Mouse (Mus musculus) brown adipose tissue, adult 24 weeks (tissue): ENCODE data around the gene Vill. TPM values are rescaled to one million over a fixed set of nuclear protein-coding genes. Genes with fewer than 3 reads are reported as not detected.

Experiments
- H3K27ac ChIP-seq: fragments of 200-500 bp; replicated peaks from 2 replicates; pipeline ENCODE4 v1.5.1; 2012; ENCODE audit warnings: low read depth, mild to moderate bottlenecking, low read length
- H3K4me1 ChIP-seq: fragments of 200-500 bp; 2 replicates; pipeline ENCODE4 v1.6.1; 2012; ENCODE audit warnings: low read length, mixed read lengths; ENCODE audit not compliant: control insufficient read depth, insufficient read depth, insufficient read length
- H3K4me3 ChIP-seq: fragments of 200-500 bp; 2 replicates; pipeline ENCODE4 v1.5.1; 2012; ENCODE audit warnings: low read depth, mild to moderate bottlenecking, low read length, moderate library complexity; ENCODE audit not compliant: insufficient read depth
- polyA plus RNA-seq: library from polyadenylated mRNA; stranded (reverse); fragments of >200 nt; gene quantifications from 2 replicates; pipeline ENCODE4 v1.2.4, GENCODE M21; 2012; ENCODE audit not compliant: missing spikeins, insufficient read depth, insufficient read length

The Vill gene
- polyA plus RNA-seq, 1 experiment = 1.8 TPM

DNA sequence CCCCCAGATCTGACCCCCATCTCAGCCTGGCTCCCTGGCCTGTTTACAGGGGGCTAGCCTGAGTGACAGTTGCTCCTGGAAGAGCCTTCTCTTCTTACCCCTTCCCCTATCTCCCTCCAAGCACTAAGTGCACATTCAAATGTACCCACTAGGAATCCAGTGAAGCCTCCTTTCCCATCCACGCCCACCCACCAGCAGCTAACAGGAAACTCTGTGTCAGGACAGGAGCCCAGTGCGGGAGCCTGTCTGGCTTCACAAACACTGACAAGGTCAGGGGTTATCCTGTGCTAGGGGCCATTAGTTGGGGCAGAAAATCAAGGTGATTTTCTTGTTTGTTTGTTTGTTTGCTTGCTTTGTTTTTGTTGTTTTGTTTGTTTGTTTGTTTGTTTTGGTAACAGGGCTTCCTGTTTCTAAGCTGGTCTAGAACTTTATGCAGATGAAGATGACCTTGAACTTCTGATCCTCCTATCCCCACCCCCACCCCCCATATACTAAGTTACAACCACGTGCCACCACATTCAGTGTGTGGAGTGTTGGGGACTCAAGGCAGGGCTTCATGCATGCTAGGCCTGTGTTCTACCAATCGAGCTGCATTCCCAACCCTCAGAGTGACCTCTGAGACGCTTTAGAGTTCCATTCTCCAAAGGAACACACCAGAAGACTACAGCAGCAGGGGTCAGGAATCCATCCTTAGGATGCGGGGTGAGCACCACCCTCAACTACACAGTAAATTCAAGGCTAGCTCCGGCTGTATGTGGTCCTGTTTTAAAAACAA lies 30.3 kb downstream of the Vill start:
- H3K4me1 ChIP-seq = peaks cover 15% of the 10 kb centered on the region
- no peak overlapping the region for H3K4me3 ChIP-seq
- H3K27ac ChIP-seq = no peak overlapping the region

GRCm38 (mm10) chr9:119083966-119084365 lies 31.4 kb downstream of the Vill start:
- no peak overlapping the region for H3K4me3 ChIP-seq
- H3K4me1 ChIP-seq = peaks cover 15% of the 10 kb centered on the region
- no peak overlapping the region for H3K27ac ChIP-seq

- Histone ChIP-seq H3K4me1 (peaks cover 22% of the 10 kb centered on the region), H3K27ac (no peak overlapping the region)
These were observed 33.9 kb downstream of the Vill start for GRCm38 (mm10) chr9:119086451-119086850.

GRCm38 (mm10) chr9:119087309-119087708 lies 34.7 kb downstream of the Vill start:
- Histone ChIP-seq H3K4me1 (peaks cover 28% of the 10 kb centered on the region), H3K4me3 (no peak overlapping the region; the same call in 1 of the 2 replicates), H3K27ac (no peak overlapping the region)

More at GRCm38 (mm10) chr9:119086451-119086850, 33.9 kb downstream of the Vill start:
- no peak overlapping the region for H3K4me3 ChIP-seq

- H3K4me3 ChIP-seq = peak overlapping the region; percentile 72
- H3K27ac ChIP-seq = peak overlapping the region; percentile 81
- peaks cover 32% of the 10 kb centered on the region for H3K4me1 ChIP-seq
These were observed 35.7 kb downstream of the Vill start for GRCm38 (mm10) chr9:119088148-119088801.

GRCm38 (mm10) chr9:119089437-119089836 lies 36.9 kb downstream of the Vill start:
- H3K27ac ChIP-seq = 0 out of 2 replicates have a peak overlapping the region, but pooled peaks have one; percentile 69
- H3K4me1 ChIP-seq = peaks cover 32% of the 10 kb centered on the region
- 0 out of 2 replicates have a peak overlapping the region, but pooled peaks have one; percentile 5 for H3K4me3 ChIP-seq

- H3K4me1 ChIP-seq = peaks cover 23% of the 10 kb centered on the region
- peak overlapping the region; percentile 69 for H3K27ac ChIP-seq
- H3K4me3 ChIP-seq = no peak overlapping the region
These were observed 37.9 kb downstream of the Vill start for GRCm38 (mm10) chr9:119090462-119090861.

DNA sequence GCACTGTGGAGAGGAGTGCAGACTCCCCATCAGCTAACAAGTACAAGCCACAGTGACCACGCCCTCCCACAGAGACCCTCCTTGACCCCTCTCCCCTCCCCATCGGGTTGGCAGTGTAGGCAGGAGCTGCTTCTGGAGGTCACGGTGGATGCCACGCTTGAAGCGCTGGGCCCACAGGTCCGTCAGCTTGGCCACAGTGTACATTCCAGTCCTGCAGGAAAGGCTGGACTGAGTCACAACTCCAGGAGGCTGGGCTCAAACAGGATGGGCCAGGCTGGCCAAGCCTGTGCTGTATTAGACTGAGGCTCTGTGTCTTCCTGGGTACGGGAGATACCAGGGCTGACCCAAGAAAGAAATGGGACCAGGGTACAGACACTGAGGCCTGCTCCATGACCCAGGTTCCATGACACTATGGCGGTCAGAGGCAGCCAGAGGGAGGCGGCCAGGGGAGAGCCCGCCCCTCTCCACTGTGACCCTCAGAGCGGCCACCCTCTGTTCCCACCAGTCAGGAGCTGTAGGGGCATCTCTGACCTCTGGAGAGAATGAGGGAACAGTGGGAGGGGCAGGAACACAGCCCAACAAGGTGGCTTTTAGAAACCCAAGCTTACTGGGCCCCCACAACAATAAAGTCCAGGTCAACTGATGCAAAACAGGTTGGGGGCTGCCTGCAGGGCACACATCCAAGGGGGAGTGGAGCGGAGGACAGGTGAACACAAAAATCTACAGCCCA lies 39.2 kb downstream of the Vill start:
- H3K4me1 ChIP-seq = peaks cover 20% of the 10 kb centered on the region
- H3K4me3 ChIP-seq = peak overlapping the region; percentile 92
- peak overlapping the region; percentile 10; the same call in 1 of the 2 replicates for H3K27ac ChIP-seq

DNA sequence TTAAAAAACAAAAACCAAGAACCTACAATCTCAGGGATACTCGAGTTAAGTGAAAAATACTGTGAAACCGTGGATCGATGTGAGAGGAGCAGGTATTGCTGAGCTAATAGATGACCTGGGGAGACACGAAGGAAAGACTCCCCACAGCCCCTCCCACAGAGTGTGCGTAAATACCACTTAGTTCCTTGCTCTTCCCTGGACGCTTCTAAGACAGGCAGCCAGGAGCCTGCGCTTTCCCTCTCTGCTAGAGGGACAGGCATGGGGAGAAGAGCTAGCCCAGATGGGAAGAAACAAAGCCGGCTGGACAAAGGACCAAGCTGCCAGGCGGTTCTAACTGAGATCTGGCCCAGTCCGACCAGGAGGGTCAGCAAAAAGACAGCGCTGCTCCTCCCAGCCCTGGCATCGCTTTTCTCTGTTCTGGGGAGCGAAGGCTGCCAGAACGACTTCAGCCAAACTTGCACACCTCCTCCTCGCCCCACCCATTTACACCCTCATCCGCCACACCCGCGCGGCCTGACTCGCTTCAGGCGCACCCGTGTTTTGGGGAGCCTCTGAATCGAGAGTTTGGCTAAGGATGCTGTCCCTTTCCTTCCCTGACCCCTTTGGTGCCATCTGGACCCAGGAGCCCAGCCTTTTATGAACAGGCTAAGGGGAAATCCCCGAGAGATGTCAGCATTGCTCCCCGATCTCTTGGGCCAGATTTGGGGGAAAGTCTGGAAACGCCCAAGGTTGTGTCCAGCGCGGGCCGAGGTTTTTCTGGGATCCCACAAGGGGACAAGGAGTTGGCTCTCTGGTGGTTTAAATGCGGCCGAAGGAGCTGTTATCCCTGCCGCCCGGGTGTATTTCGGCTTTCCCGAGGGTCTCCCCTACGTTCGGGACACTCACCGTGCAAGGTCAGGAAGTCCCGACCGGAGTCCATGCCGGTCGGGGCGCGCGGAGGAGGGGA lies 40.2 kb downstream of the Vill start:
- Histone ChIP-seq H3K4me3 (peak overlapping the region; percentile 92), H3K4me1 (peaks cover 17% of the 10 kb centered on the region), H3K27ac (peak overlapping the region; percentile 10; the same call in 1 of the 2 replicates)

GRCm38 (mm10) chr9:119093419-119094295 lies 41.1 kb downstream of the Vill start, which contains the start of gene Plcd1:
Gene Plcd1 (minus strand): TSS chr9:119093502.
- peaks cover 17% of the 10 kb centered on the region for H3K4me1 ChIP-seq
- H3K27ac ChIP-seq = peak within 1 kb of the TSS; percentile 59
- peak within 1 kb of the TSS; percentile 92 for H3K4me3 ChIP-seq

- Histone ChIP-seq H3K27ac (no peak overlapping the region), H3K4me1 (peaks cover 17% of the 10 kb centered on the region), H3K4me3 (no peak overlapping the region)
These were observed 42.0 kb downstream of the Vill start for GRCm38 (mm10) chr9:119094462-119095109.

- Histone ChIP-seq H3K4me1 (no peaks in the 10 kb centered on the region), H3K4me3 (no peak overlapping the region), H3K27ac (no peak overlapping the region)
These were observed 47.8 kb downstream of the Vill start for GRCm38 (mm10) chr9:119100177-119100898.
